Mouse (Mus musculus): ENCODE results near the gene Alox12b.

GRCm38 (mm10) chr11:69125041-69125851 lies 31.5 kb upstream of the Alox12b start:
- TF ChIP-seq CHD2 (IDR thresholded peaks at IDR 0.05; ENCODE audit: low read depth, low read length) (no peak), ZC3H11A (IDR thresholded peaks at IDR 0.05; ENCODE audit: borderline replicate concordance, low read depth, low read length) (no peak)
